Mouse (Mus musculus): ENCODE results near the gene Foxl1. TPM values are rescaled to one million over a fixed set of nuclear protein-coding genes. Genes with fewer than 3 reads are reported as not detected.
A peak's percentile ranks its signal among the peaks of the same experiment; 100 is the strongest.

Gene Foxl1
- total and polyA plus RNA-seq, 3 experiments, result 0.04 TPM; not detected in 2

- in situ Hi-C loops (cut with MboI; ENCODE audit: low pct_ligation_motif_present, low pct_unique_long_range_greater_than_20kb, low sequenced_read_pairs), result no loop called here
- Histone ChIP-seq H3K9me3 (replicated peaks; ENCODE audit: low read length) (no peaks in the 10 kb centered on the region), H3K4me3 (replicated peaks in 1 of 3; ENCODE audit: low read depth in 2 of 3, low read length in 2 of 3, poor library complexity in 1 of 3) (no peak overlapping the region), H3K9ac (ENCODE audit: insufficient read depth, low read depth) (no peak overlapping the region), H3K4me2 (ENCODE audit: insufficient read depth, low read depth, poor library complexity, severe bottlenecking) (no peak overlapping the region), H3K27ac (ENCODE audit: insufficient read depth, low read depth) (no peak overlapping the region), H3K4me1 (ENCODE audit: control insufficient read depth in 1 of 2, insufficient read depth in 2 of 2) (no peaks in the 10 kb centered on the region), H3K27me3 (replicated peaks) (peaks cover 89% of the 10 kb centered on the region), H3K79me2 (replicated peaks; ENCODE audit: control insufficient read depth, extremely low read depth, insufficient read depth, poor library complexity, severe bottlenecking) (no peaks in the 10 kb centered on the region), H3K36me3 (replicated peaks in 1 of 2; ENCODE audit: control insufficient read depth in 1 of 2, insufficient read depth in 1 of 2, low read length in 1 of 2) (no peaks in the 10 kb centered on the region)
- DNase-seq (ENCODE audit: extremely low read depth), result no peak
- TF ChIP-seq SMC3 (IDR thresholded peaks at IDR 0.05; ENCODE audit: low read depth, low read length) (no peak), ZMIZ1 (IDR thresholded peaks at IDR 0.05; ENCODE audit: low read depth, low read length) (no peak), CHD1 (IDR thresholded peaks at IDR 0.05; ENCODE audit: low read depth, low read length) (no peak), SIN3A (IDR thresholded peaks at IDR 0.05; ENCODE audit: low read length) (no peak), USF1 (IDR thresholded peaks at IDR 0.05; ENCODE audit: low read depth, low read length) (no peak), TCF12 (IDR thresholded peaks at IDR 0.05; ENCODE audit: low read depth, low read length) (no peak), ELF1 (IDR thresholded peaks at IDR 0.05; ENCODE audit: low read depth, low read length) (no peak), MXI1 (IDR thresholded peaks at IDR 0.05; ENCODE audit: low read depth, low read length) (no peak), CHD2 (IDR thresholded peaks at IDR 0.05; ENCODE audit: low read length) (no peak), ZNF384 (IDR thresholded peaks at IDR 0.05; ENCODE audit: low read depth, low read length) (no peak), ETS1 (conservative IDR thresholded peaks at IDR 0.05; ENCODE audit: low read depth, low read length) (no peak), MAFK (IDR thresholded peaks at IDR 0.05; ENCODE audit: insufficient replicate concordance, low read length) (no peak), USF2 (conservative IDR thresholded peaks at IDR 0.05; ENCODE audit: low read depth, low read length) (no peak), MYC (IDR thresholded peaks at IDR 0.05; ENCODE audit: low read depth, low read length) (no peak), BHLHE40 (IDR thresholded peaks at IDR 0.05; ENCODE audit: low read depth, low read length) (no peak), CTCF (conservative IDR thresholded peaks at IDR 0.05 in 1 of 2, IDR thresholded peaks at IDR 0.05 in 1 of 2; ENCODE audit: low read depth in 2 of 2, low read length in 2 of 2) (no peak), JUN (IDR thresholded peaks at IDR 0.05; ENCODE audit: insufficient read depth, low read depth, low read length) (no peak), RCOR1 (conservative IDR thresholded peaks at IDR 0.05; ENCODE audit: low read depth, low read length) (no peak), TBP (conservative IDR thresholded peaks at IDR 0.05; ENCODE audit: low read depth, low read length) (no peak), RAD21 (IDR thresholded peaks at IDR 0.05; ENCODE audit: low read depth, low read length) (no peak)
- dilution Hi-C loops (cut with MboI; ENCODE audit: extremely low pct_ligation_motif_present, extremely low pct_unique_long_range_greater_than_20kb, low sequenced_read_pairs), result no loop called here
These were observed 44.8 kb downstream of the Foxl1 start for GRCm38 (mm10) chr8:121172567-121172966.

GRCm38 (mm10) chr8:121174178-121174577, 46.4 kb downstream of the Foxl1 start:
- H3K9me3 ChIP-seq (replicated peaks; ENCODE audit: low read length), result no peaks in the 10 kb centered on the region
- no peaks in the 10 kb centered on the region for H3K36me3 ChIP-seq (replicated peaks in 1 of 2; ENCODE audit: control insufficient read depth in 1 of 2, insufficient read depth in 1 of 2, low read length in 1 of 2)
- no peaks in the 10 kb centered on the region for H3K4me1 ChIP-seq (ENCODE audit: control insufficient read depth in 1 of 2, insufficient read depth in 2 of 2)
- H3K27ac ChIP-seq (ENCODE audit: insufficient read depth, low read depth), result no peak overlapping the region
- TF ChIP-seq HCFC1 (IDR thresholded peaks at IDR 0.05; ENCODE audit: low read depth, low read length), result no peak
- no peak for TF ChIP-seq TBP (conservative IDR thresholded peaks at IDR 0.05; ENCODE audit: low read depth, low read length)
- TF ChIP-seq GABPA (IDR thresholded peaks at IDR 0.05; ENCODE audit: insufficient replicate concordance, low read depth, low read length), result no peak
- TF ChIP-seq SMC3 (IDR thresholded peaks at IDR 0.05; ENCODE audit: low read depth, low read length), result no peak
- peak in 1 of 2 experiments; percentile 32; a peak in 2 of 4 replicates for TF ChIP-seq CTCF (conservative IDR thresholded peaks at IDR 0.05 in 1 of 2, IDR thresholded peaks at IDR 0.05 in 1 of 2; ENCODE audit: low read depth in 2 of 2, low read length in 2 of 2)
- no peak for TF ChIP-seq MAFK (IDR thresholded peaks at IDR 0.05; ENCODE audit: insufficient replicate concordance, low read length)
- TF ChIP-seq EP300 (IDR thresholded peaks at IDR 0.05; ENCODE audit: low read length), result no peak
- H3K79me2 ChIP-seq (replicated peaks; ENCODE audit: control insufficient read depth, extremely low read depth, insufficient read depth, poor library complexity, severe bottlenecking), result no peaks in the 10 kb centered on the region
- H3K9ac ChIP-seq (ENCODE audit: insufficient read depth, low read depth), result no peak overlapping the region
- in situ Hi-C loops (cut with MboI; ENCODE audit: low pct_ligation_motif_present, low pct_unique_long_range_greater_than_20kb, low sequenced_read_pairs) (no loop called here), dilution Hi-C loops (cut with MboI; ENCODE audit: extremely low pct_ligation_motif_present, extremely low pct_unique_long_range_greater_than_20kb, low sequenced_read_pairs) (no loop called here)
- no peak for DNase-seq (ENCODE audit: extremely low read depth)
- peaks cover 87% of the 10 kb centered on the region for H3K27me3 ChIP-seq (replicated peaks)
- H3K4me2 ChIP-seq (ENCODE audit: insufficient read depth, low read depth, poor library complexity, severe bottlenecking), result no peak overlapping the region
- H3K4me3 ChIP-seq (replicated peaks in 1 of 3; ENCODE audit: low read depth in 2 of 3, low read length in 2 of 3, poor library complexity in 1 of 3), result no peak overlapping the region

All from CH12.LX (cell line).